Mouse (Mus musculus) limb, embryonic 14.5 days (tissue): ENCODE data around the gene Cyp19a1. TPM values are rescaled to one million over a fixed set of nuclear protein-coding genes. Genes with fewer than 3 reads are reported as not detected.

Source experiments
- ATAC-seq: fragments of 200-750 bp; cut with Nextera tagmentation; 2 replicates; pipeline ENCODE4 v1.8.0; 2017; ENCODE audit warnings: low read depth, moderate number of reproducible peaks, moderate TSS enrichment; ENCODE audit not compliant: low FRiP score
- DNase-seq: peaks from one replicate; pipeline ENCODE4 v3.0.0-alpha.2; 2015; ENCODE audit warnings: low spot score
- H3K27ac ChIP-seq: fragments of 300-500 bp; sonication (generic); replicated peaks from 2 replicates; pipeline ENCODE4 v1.5.1; 2014; ENCODE audit warnings: low read depth, mild to moderate bottlenecking, low read length, moderate library complexity, mixed read lengths
- H3K27me3 ChIP-seq: fragments of 300-500 bp; sonication (generic); 2 replicates; pipeline ENCODE4 v1.6.1; 2014; ENCODE audit warnings: low read length, mixed read lengths; ENCODE audit not compliant: control insufficient read depth, insufficient read depth
- H3K36me3 ChIP-seq: fragments of 300-500 bp; sonication (generic); 2 replicates; pipeline ENCODE4 v1.6.1; 2014; ENCODE audit warnings: mild to moderate bottlenecking, low read length, moderate library complexity, mixed read lengths; ENCODE audit not compliant: control insufficient read depth, insufficient read depth
- H3K4me1 ChIP-seq: fragments of 300-500 bp; sonication (generic); 2 replicates; pipeline ENCODE4 v1.6.1; 2014; ENCODE audit warnings: antibody characterized with exemption, low read length, mixed read lengths; ENCODE audit not compliant: control insufficient read depth, insufficient read depth
- H3K4me2 ChIP-seq: fragments of 300-500 bp; sonication (generic); replicated peaks from 2 replicates; pipeline ENCODE4 v1.6.1; 2014; ENCODE audit warnings: low read depth, mild to moderate bottlenecking, low read length, moderate library complexity; ENCODE audit not compliant: severe bottlenecking
- H3K4me3 ChIP-seq: fragments of 300-500 bp; sonication (generic); replicated peaks from 2 replicates; pipeline ENCODE4 v1.5.1; 2014; ENCODE audit warnings: low read length
- H3K9ac ChIP-seq: fragments of 300-500 bp; sonication (generic); 2 replicates; pipeline ENCODE4 v1.6.1; 2014; ENCODE audit warnings: mild to moderate bottlenecking, low read depth, low read length, moderate library complexity; ENCODE audit not compliant: severe bottlenecking
- H3K9me3 ChIP-seq: fragments of 300-500 bp; sonication (generic); 2 replicates; pipeline ENCODE4 v1.6.1; 2016; ENCODE audit warnings: low read length; ENCODE audit not compliant: control insufficient read depth
- POLR2A ChIP-seq: fragments of 200-500 bp; IDR thresholded peaks from 2 replicates; pipeline ENCODE4 v1.8.0; 2012; ENCODE audit warnings: inconsistent platforms, mild to moderate bottlenecking, moderate library complexity, borderline replicate concordance; ENCODE audit not compliant: insufficient read depth, insufficient read length; ENCODE audit errors: extremely low read depth
- WGBS: fragments of 180-500 bp; shearing (Covaris S2); extraction: QIAGEN DNeasy Blood & Tissue Kit; methylation state at CpG from one replicate; pipeline ENCODE4 v1.1.7; 2014; 5-methylcytosine and 5-hydroxymethylcytosine counted together
- polyA plus RNA-seq, 2 experiments: library from polyadenylated mRNA; depleted of rRNA in 1 of 2; stranded (reverse) in 1 of 2; unstranded in 1 of 2; fragments of >200 nt; fragmentation: Nextera tagmentation in 1 of 2; extraction: Ambion mirVana in 1 of 2; gene quantifications; 2 replicates each; pipeline versions ENCODE4 v1.2.1 to v1.2.3; 2012 to 2014

The Cyp19a1 gene
- polyA plus RNA-seq, 2 experiments: 0.10 TPM; not detected in 1

- no peaks in the 10 kb centered on the region for H3K4me1 ChIP-seq
- WGBS: 34% methylated on average over 5 of the region's 5 CpGs
- no peaks in the 10 kb centered on the region for H3K27me3 ChIP-seq
- H3K4me3 ChIP-seq: no peak overlapping the region
- no peak overlapping the region for H3K9ac ChIP-seq
- H3K36me3 ChIP-seq: no peaks in the 10 kb centered on the region
- no peak overlapping the region for H3K4me2 ChIP-seq
- H3K9me3 ChIP-seq: no peaks in the 10 kb centered on the region
- ATAC-seq: no peak
- no peak for TF ChIP-seq POLR2A
- DNase-seq: peak; percentile 62
- no peak overlapping the region for H3K27ac ChIP-seq
These were observed 3.0 kb upstream of the Cyp19a1 start for GRCm38 (mm10) chr9:54270889-54271288.

- Histone ChIP-seq H3K27ac (no peak overlapping the region), H3K4me2 (no peak overlapping the region), H3K36me3 (no peaks in the 10 kb centered on the region), H3K9ac (no peak overlapping the region), H3K9me3 (no peaks in the 10 kb centered on the region), H3K4me3 (no peak overlapping the region), H3K4me1 (no peaks in the 10 kb centered on the region), H3K27me3 (no peaks in the 10 kb centered on the region)
- WGBS: 61% methylated on average over 6 of the region's 6 CpGs
- DNase-seq (no peak), ATAC-seq (no peak)
- no peak for TF ChIP-seq POLR2A
These were observed 2.1 kb upstream of the Cyp19a1 start for GRCm38 (mm10) chr9:54269987-54270386.

- no peak overlapping the region for H3K9ac ChIP-seq
- H3K4me2 ChIP-seq: no peak overlapping the region
- no peak for DNase-seq
- no peak for ATAC-seq
- 61% methylated on average over 4 of the region's 4 CpGs for WGBS
- no peaks in the 10 kb centered on the region for H3K4me1 ChIP-seq
- no peak overlapping the region for H3K27ac ChIP-seq
- TF ChIP-seq POLR2A: no peak
- H3K4me3 ChIP-seq: no peak overlapping the region
- no peaks in the 10 kb centered on the region for H3K36me3 ChIP-seq
- H3K9me3 ChIP-seq: no peaks in the 10 kb centered on the region
- H3K27me3 ChIP-seq: no peaks in the 10 kb centered on the region
These were observed 3.2 kb downstream of the Cyp19a1 start for GRCm38 (mm10) chr9:54264754-54265153.

- DNase-seq (no peak), ATAC-seq (no peak)
- Histone ChIP-seq H3K4me2 (no peak overlapping the region), H3K27ac (no peak overlapping the region), H3K9me3 (no peaks in the 10 kb centered on the region), H3K36me3 (no peaks in the 10 kb centered on the region), H3K9ac (no peak overlapping the region), H3K4me1 (no peaks in the 10 kb centered on the region), H3K4me3 (no peak overlapping the region), H3K27me3 (no peaks in the 10 kb centered on the region)
- WGBS: 70% methylated on average over 3 of the region's 3 CpGs
- no peak for TF ChIP-seq POLR2A
These were observed 22.8 kb downstream of the Cyp19a1 start for GRCm38 (mm10) chr9:54244869-54245665.

GRCm38 (mm10) chr9:54227580-54227979, 40.3 kb downstream of the Cyp19a1 start:
- H3K27me3 ChIP-seq: no peaks in the 10 kb centered on the region
- DNase-seq (no peak), ATAC-seq (no peak)
- TF ChIP-seq POLR2A: no peak
- H3K4me2 ChIP-seq: no peak overlapping the region
- H3K9me3 ChIP-seq: no peaks in the 10 kb centered on the region
- 56% methylated on average over 6 of the region's 6 CpGs for whole genome bisulfite sequencing
- no peak overlapping the region for H3K27ac ChIP-seq
- H3K4me3 ChIP-seq: no peak overlapping the region
- no peaks in the 10 kb centered on the region for H3K36me3 ChIP-seq
- no peaks in the 10 kb centered on the region for H3K4me1 ChIP-seq
- no peak overlapping the region for H3K9ac ChIP-seq
